Mouse (Mus musculus) left cerebral cortex, adult 8-10 months (tissue): ENCODE data around the gene Tyw1. TPM values are rescaled to one million over a fixed set of nuclear protein-coding genes. Genes with fewer than 3 reads are reported as not detected.

Experiments
- DNase-seq, 2 experiments: peaks; one replicate each; pipeline ENCODE4 v3.0.0; 2022; ENCODE audit warnings: low spot score in 2 of 2
- total RNA-seq, 4 experiments: library from RNA; stranded (reverse); gene quantifications; 2 replicates each; pipeline ENCODE4 v1.2.4; 2022

The Tyw1 gene
- total RNA-seq, 4 experiments from 2014 or later = 15.5 to 19.7 (median 16.5) TPM

- no peak for DNase-seq
These were observed 58.1 kb downstream of the Tyw1 start for GRCm38 (mm10) chr5:130313488-130313887.

- no peak for DNase-seq
These were observed 59.5 kb downstream of the Tyw1 start for GRCm38 (mm10) chr5:130314926-130315325.

GRCm38 (mm10) chr5:130316321-130316720 lies 60.9 kb downstream of the Tyw1 start:
- no peak for DNase-seq

DNA sequence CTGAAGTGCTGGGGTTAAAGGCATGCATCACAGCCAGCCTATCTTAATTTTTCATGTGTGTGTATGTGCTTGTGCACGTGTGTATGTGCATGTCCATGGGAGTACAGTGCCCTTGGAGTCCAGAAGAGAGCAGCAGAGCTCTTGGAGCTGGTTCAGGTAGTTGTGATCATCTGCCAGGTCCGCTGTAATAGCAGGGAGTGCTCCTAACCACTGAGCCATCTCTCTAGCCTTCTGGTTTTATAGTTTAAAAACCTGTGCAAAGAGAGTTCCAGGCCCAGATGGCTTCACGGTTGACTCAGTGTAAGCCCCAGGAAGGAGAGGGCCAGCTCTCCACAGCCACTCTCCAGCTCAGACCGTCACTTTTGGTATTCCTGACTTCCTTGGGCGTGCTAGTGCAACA lies 64.4 kb downstream of the Tyw1 start:
- no peak for DNase-seq

- no peak for DNase-seq
These were observed 65.1 kb downstream of the Tyw1 start for GRCm38 (mm10) chr5:130320485-130320884.

GRCm38 (mm10) chr5:130325486-130325885 lies 70.1 kb downstream of the Tyw1 start:
- DNase-seq = no peak

- DNase-seq = no peak
These were observed 72.3 kb downstream of the Tyw1 start for GRCm38 (mm10) chr5:130327615-130328263.

- no peak for DNase-seq
These were observed 72.9 kb downstream of the Tyw1 start for GRCm38 (mm10) chr5:130328366-130328765.

DNA sequence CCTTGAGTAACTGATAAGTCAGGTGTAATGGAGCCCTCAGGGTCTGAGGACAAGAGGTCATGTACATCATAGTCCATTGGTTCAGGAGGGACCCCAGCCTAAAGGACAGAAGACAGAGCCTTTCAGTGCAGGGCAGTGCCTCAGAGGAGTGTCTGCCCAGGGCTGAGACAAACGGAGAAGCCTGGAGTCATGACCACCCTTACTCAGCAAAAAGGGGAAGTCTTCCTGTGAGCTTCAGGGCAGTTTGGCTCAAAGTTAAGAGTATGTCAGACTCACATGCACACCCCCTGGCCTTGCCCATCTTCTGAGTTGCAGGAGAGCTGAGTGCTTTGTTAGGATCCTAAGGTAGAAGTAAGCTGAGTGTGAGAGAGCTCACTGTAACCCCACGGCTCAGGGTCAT lies 74.5 kb downstream of the Tyw1 start:
- no peak for DNase-seq

DNA sequence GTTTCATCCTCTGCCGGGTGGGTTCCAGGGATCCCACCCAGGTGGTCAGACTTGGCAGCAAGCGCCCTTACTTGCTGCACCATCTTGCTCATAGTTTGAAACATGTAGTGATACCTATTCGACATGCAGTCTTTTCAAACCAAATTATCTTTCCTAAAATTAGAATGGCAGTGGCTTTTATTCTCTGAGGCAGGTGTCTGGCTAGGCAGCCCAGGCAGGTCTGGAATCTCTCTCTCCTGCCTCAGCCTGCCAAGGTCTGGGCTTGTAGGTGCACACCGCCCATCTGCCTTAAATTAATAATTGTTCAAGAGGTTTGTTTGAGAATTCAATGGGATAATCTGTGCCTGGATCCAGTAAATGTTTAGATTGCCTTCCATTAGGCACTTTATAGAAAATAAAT lies 75.4 kb downstream of the Tyw1 start:
- DNase-seq = no peak

DNA sequence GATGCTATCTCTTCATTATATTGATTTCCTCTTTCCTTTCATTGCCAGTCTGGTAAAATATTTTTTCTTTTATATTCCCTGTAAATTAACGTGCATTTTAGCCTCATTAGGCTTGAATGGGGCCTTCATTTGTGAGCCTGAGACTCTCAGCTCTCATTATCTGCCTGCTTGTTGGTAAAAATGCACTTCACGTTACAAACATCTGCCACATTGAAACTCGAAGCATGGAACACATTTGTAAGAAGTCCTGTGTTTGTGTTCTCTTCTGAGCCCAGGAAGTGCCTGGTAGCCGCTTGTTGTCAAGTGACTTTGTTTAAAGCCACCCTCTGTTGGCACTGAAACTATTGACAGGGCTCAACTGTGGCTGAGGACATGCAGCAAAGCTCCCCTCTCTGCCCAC lies 75.8 kb downstream of the Tyw1 start:
- no peak for DNase-seq

- no peak for DNase-seq
These were observed 78.1 kb downstream of the Tyw1 start for GRCm38 (mm10) chr5:130333566-130333965.

- no peak for DNase-seq
These were observed 78.6 kb downstream of the Tyw1 start for GRCm38 (mm10) chr5:130333971-130334370.

DNA sequence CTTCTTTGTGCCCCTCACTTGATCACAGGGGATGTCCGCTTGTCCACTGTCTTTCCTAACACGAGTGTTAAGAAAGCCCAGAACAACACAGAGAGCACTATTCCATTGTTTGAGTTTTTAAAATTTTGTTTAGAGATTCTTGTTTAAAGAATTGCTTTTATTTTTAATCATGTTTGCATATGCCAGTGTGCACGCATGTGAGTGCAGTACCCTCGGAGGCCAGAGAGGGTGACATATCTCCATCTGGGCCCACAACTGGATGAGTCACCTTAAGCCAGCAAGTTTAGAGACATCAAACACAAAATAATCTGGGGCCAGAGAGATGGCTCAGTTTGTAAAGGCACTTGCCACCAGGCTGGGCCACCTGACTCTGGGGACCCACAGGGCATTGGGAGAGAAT lies 80.0 kb downstream of the Tyw1 start:
- DNase-seq = no peak

GRCm38 (mm10) chr5:130340656-130341055 lies 85.2 kb downstream of the Tyw1 start:
- no peak for DNase-seq

GRCm38 (mm10) chr5:130344999-130345398 lies 89.6 kb downstream of the Tyw1 start:
- DNase-seq = no peak

DNA sequence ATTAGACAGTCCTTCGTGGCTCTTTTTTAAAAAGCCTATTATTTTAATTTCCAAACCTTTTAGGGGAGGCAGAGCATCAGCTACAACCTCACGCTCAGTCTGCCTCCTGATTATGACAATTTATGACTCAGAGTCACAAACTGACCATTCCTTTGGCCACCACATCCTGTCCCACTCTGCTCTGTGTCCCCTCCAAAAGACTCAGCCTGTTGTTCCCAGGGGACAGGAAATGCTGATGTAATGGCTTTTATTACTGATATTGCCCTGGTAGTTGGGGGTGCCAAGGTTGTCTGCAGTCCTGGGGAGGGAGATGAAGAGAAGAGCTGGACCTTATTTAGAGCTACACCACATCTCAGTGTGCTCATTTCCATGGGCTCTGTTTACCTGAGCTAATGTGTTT lies 90.5 kb downstream of the Tyw1 start:
- DNase-seq = no peak

- no peak for DNase-seq
These were observed 99.8 kb downstream of the Tyw1 start for GRCm38 (mm10) chr5:130355223-130355622.

DNA sequence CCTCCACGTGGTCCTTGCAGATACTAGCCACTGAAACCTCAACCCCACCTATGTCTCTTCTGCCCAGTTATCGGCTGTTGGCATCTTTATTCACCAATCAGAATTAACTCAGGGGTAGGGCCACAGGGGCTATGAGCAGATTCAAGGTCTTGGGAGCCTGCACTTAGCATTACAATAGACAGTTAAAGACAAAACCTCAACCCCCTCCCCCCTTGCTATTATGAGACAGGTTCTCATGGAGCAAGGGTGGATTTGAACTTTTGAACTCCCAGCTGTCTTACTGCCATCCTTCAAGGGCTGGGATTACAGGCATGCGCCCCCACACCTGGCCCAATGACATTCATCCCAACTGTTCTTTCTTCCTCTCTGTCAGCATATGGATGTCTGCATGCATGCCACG lies 107.7 kb downstream of the Tyw1 start:
- no peak for DNase-seq

- DNase-seq = no peak
These were observed 108.4 kb downstream of the Tyw1 start for GRCm38 (mm10) chr5:130363773-130364172.

- DNase-seq = no peak
These were observed 112.8 kb downstream of the Tyw1 start for GRCm38 (mm10) chr5:130368236-130368635.

DNA sequence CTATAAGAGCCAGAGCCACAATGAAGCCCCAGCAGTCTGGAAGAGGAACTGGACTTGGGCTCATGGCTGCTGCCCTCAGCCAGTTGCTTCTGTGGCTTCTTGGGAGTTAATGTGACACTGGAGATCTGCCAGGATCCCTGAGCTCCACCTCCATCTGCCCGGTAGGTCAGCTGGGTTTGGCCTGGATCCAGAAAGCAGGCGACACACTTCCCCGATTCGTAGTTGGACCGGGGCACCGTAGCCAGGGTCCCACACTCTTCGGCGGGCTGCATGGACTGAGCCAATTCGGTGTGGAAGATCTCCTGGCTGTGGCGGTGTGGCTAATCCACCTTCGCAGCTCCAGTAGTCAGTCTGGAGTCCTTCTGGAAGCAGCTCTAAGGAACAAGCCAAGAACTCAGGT lies 113.8 kb downstream of the Tyw1 start, which contains the start of gene Caln1:
TSS of gene Caln1 (plus strand) at position 219 of the 400 bp plus-strand sequence.
- no peak for DNase-seq

DNA sequence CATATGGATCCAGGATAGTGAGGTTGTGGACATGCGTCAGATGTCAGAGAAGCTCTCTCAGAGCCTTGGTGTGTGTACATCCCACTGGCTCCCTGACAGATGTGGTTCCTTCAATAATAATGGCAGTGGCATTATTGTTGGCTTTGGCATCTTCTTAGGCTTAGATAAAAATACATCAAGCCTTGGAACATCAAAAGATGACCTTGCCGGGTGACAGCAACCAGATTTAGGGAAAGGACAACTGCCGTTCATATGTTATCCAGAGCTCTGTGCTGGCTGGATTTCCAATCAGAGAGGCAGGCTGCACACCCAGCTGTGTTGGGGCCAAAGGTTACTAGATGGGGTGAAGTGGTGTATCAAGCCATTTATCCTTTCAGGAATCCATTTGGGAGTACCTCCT lies 120.0 kb downstream of the Tyw1 start:
- DNase-seq = no peak
